Mouse (Mus musculus): ENCODE results near the gene Cap2. TPM values are rescaled to one million over a fixed set of nuclear protein-coding genes. Genes with fewer than 3 reads are reported as not detected.
A peak's percentile ranks its signal among the peaks of the same experiment; 100 is the strongest.

Gene Cap2
- polyA plus RNA-seq, 1 experiment from 2014 or later = 5.7 TPM

- Histone ChIP-seq H3K9ac (replicated peaks; ENCODE audit: low read depth, low read length) (no peak overlapping the region), H3K4me1 (ENCODE audit: control insufficient read depth, insufficient read depth, low read length) (no peaks in the 10 kb centered on the region), H3K9me3 (ENCODE audit: control insufficient read depth, low read length) (no peaks in the 10 kb centered on the region), H3K27ac (ENCODE audit: low read depth, low read length) (no peak overlapping the region), H3K36me3 (ENCODE audit: control insufficient read depth, insufficient read depth, low read length) (no peaks in the 10 kb centered on the region), H3K4me3 (ENCODE audit: low read depth, low read length) (no peak overlapping the region), H3K4me2 (ENCODE audit: low read depth, low read length) (no peak overlapping the region), H3K27me3 (ENCODE audit: control insufficient read depth, insufficient read depth, low read length) (no peaks in the 10 kb centered on the region)
- ATAC-seq (ENCODE audit: low read depth) = no peak
- WGBS = 91% methylated on average over 8 of the region's 8 CpGs
Observed at GRCm38 (mm10) chr13:46530546-46530945, 28.9 kb downstream of the Cap2 start.

GRCm38 (mm10) chr13:46531676-46532075 lies 30.0 kb downstream of the Cap2 start:
- H3K27me3 ChIP-seq (ENCODE audit: control insufficient read depth, insufficient read depth, low read length) = no peaks in the 10 kb centered on the region
- no peaks in the 10 kb centered on the region for H3K9me3 ChIP-seq (ENCODE audit: control insufficient read depth, low read length)
- no peak for ATAC-seq (ENCODE audit: low read depth)
- 87% methylated on average over 3 of the region's 3 CpGs for WGBS
- no peak overlapping the region for H3K4me3 ChIP-seq (ENCODE audit: low read depth, low read length)
- no peak overlapping the region for H3K9ac ChIP-seq (replicated peaks; ENCODE audit: low read depth, low read length)
- no peak overlapping the region for H3K27ac ChIP-seq (ENCODE audit: low read depth, low read length)
- no peak overlapping the region for H3K4me2 ChIP-seq (ENCODE audit: low read depth, low read length)
- no peaks in the 10 kb centered on the region for H3K36me3 ChIP-seq (ENCODE audit: control insufficient read depth, insufficient read depth, low read length)
- H3K4me1 ChIP-seq (ENCODE audit: control insufficient read depth, insufficient read depth, low read length) = no peaks in the 10 kb centered on the region

GRCm38 (mm10) chr13:46532276-46532675 lies 30.6 kb downstream of the Cap2 start:
- no peak overlapping the region for H3K27ac ChIP-seq (ENCODE audit: low read depth, low read length)
- no peaks in the 10 kb centered on the region for H3K9me3 ChIP-seq (ENCODE audit: control insufficient read depth, low read length)
- no peak overlapping the region for H3K4me3 ChIP-seq (ENCODE audit: low read depth, low read length)
- 95% methylated on average over 7 of the region's 7 CpGs for WGBS
- ATAC-seq (ENCODE audit: low read depth) = no peak
- no peaks in the 10 kb centered on the region for H3K36me3 ChIP-seq (ENCODE audit: control insufficient read depth, insufficient read depth, low read length)
- no peak overlapping the region for H3K9ac ChIP-seq (replicated peaks; ENCODE audit: low read depth, low read length)
- no peaks in the 10 kb centered on the region for H3K27me3 ChIP-seq (ENCODE audit: control insufficient read depth, insufficient read depth, low read length)
- H3K4me1 ChIP-seq (ENCODE audit: control insufficient read depth, insufficient read depth, low read length) = no peaks in the 10 kb centered on the region
- no peak overlapping the region for H3K4me2 ChIP-seq (ENCODE audit: low read depth, low read length)

GRCm38 (mm10) chr13:46533342-46534129 lies 31.9 kb downstream of the Cap2 start:
- Histone ChIP-seq H3K4me3 (ENCODE audit: low read depth, low read length) (no peak overlapping the region), H3K9me3 (ENCODE audit: control insufficient read depth, low read length) (no peaks in the 10 kb centered on the region), H3K4me2 (ENCODE audit: low read depth, low read length) (peak overlapping the region; percentile 30; the same call in 1 of the 2 replicates), H3K27ac (ENCODE audit: low read depth, low read length) (no peak overlapping the region), H3K9ac (replicated peaks; ENCODE audit: low read depth, low read length) (no peak overlapping the region), H3K27me3 (ENCODE audit: control insufficient read depth, insufficient read depth, low read length) (no peaks in the 10 kb centered on the region), H3K4me1 (ENCODE audit: control insufficient read depth, insufficient read depth, low read length) (no peaks in the 10 kb centered on the region), H3K36me3 (ENCODE audit: control insufficient read depth, insufficient read depth, low read length) (no peaks in the 10 kb centered on the region)
- 47% methylated on average over 10 of the region's 10 CpGs for WGBS
- ATAC-seq (ENCODE audit: low read depth) = no peak

GRCm38 (mm10) chr13:46534171-46534968 lies 32.7 kb downstream of the Cap2 start:
- H3K27me3 ChIP-seq (ENCODE audit: control insufficient read depth, insufficient read depth, low read length) = no peaks in the 10 kb centered on the region
- H3K36me3 ChIP-seq (ENCODE audit: control insufficient read depth, insufficient read depth, low read length) = no peaks in the 10 kb centered on the region
- H3K4me1 ChIP-seq (ENCODE audit: control insufficient read depth, insufficient read depth, low read length) = no peaks in the 10 kb centered on the region
- no peaks in the 10 kb centered on the region for H3K9me3 ChIP-seq (ENCODE audit: control insufficient read depth, low read length)
- 0 out of 2 replicates have a peak overlapping the region, but pooled peaks have one; percentile 28 for H3K27ac ChIP-seq (ENCODE audit: low read depth, low read length)
- H3K4me3 ChIP-seq (ENCODE audit: low read depth, low read length) = no peak overlapping the region
- peak; percentile 70; the same call in 1 of the 2 replicates for ATAC-seq (ENCODE audit: low read depth)
- H3K9ac ChIP-seq (replicated peaks; ENCODE audit: low read depth, low read length) = no peak overlapping the region
- H3K4me2 ChIP-seq (ENCODE audit: low read depth, low read length) = peak overlapping the region; percentile 30; the same call in 1 of the 2 replicates
- 7% methylated on average over 11 of the region's 11 CpGs for WGBS

- no peaks in the 10 kb centered on the region for H3K36me3 ChIP-seq (ENCODE audit: control insufficient read depth, insufficient read depth, low read length)
- H3K4me3 ChIP-seq (ENCODE audit: low read depth, low read length) = no peak overlapping the region
- no peaks in the 10 kb centered on the region for H3K4me1 ChIP-seq (ENCODE audit: control insufficient read depth, insufficient read depth, low read length)
- H3K9ac ChIP-seq (replicated peaks; ENCODE audit: low read depth, low read length) = no peak overlapping the region
- H3K9me3 ChIP-seq (ENCODE audit: control insufficient read depth, low read length) = no peaks in the 10 kb centered on the region
- WGBS = 75% methylated on average over 5 of the region's 5 CpGs
- no peak overlapping the region for H3K4me2 ChIP-seq (ENCODE audit: low read depth, low read length)
- 0 out of 2 replicates have a peak overlapping the region, but pooled peaks have one; percentile 28 for H3K27ac ChIP-seq (ENCODE audit: low read depth, low read length)
- no peak for ATAC-seq (ENCODE audit: low read depth)
- no peaks in the 10 kb centered on the region for H3K27me3 ChIP-seq (ENCODE audit: control insufficient read depth, insufficient read depth, low read length)
Observed at GRCm38 (mm10) chr13:46534969-46535785, 33.5 kb downstream of the Cap2 start.

- Histone ChIP-seq H3K4me1 (ENCODE audit: control insufficient read depth, insufficient read depth, low read length) (peaks cover 4% of the 10 kb centered on the region; the same call in 1 of the 2 replicates), H3K4me2 (ENCODE audit: low read depth, low read length) (no peak overlapping the region), H3K4me3 (ENCODE audit: low read depth, low read length) (no peak overlapping the region), H3K36me3 (ENCODE audit: control insufficient read depth, insufficient read depth, low read length) (no peaks in the 10 kb centered on the region), H3K9ac (replicated peaks; ENCODE audit: low read depth, low read length) (no peak overlapping the region), H3K27me3 (ENCODE audit: control insufficient read depth, insufficient read depth, low read length) (no peaks in the 10 kb centered on the region), H3K9me3 (ENCODE audit: control insufficient read depth, low read length) (no peaks in the 10 kb centered on the region), H3K27ac (ENCODE audit: low read depth, low read length) (no peak overlapping the region)
- WGBS = 88% methylated on average over 7 of the region's 7 CpGs
- ATAC-seq (ENCODE audit: low read depth) = no peak
Observed at GRCm38 (mm10) chr13:46539284-46539683, 37.6 kb downstream of the Cap2 start.

- no peak overlapping the region for H3K4me2 ChIP-seq (ENCODE audit: low read depth, low read length)
- H3K36me3 ChIP-seq (ENCODE audit: control insufficient read depth, insufficient read depth, low read length) = no peaks in the 10 kb centered on the region
- no peaks in the 10 kb centered on the region for H3K27me3 ChIP-seq (ENCODE audit: control insufficient read depth, insufficient read depth, low read length)
- H3K9ac ChIP-seq (replicated peaks; ENCODE audit: low read depth, low read length) = no peak overlapping the region
- no peak overlapping the region for H3K27ac ChIP-seq (ENCODE audit: low read depth, low read length)
- WGBS = 44% methylated on average over 5 of the region's 5 CpGs
- H3K4me3 ChIP-seq (ENCODE audit: low read depth, low read length) = no peak overlapping the region
- H3K9me3 ChIP-seq (ENCODE audit: control insufficient read depth, low read length) = no peaks in the 10 kb centered on the region
- ATAC-seq (ENCODE audit: low read depth) = no peak
- peaks cover 12% of the 10 kb centered on the region; the same call in 1 of the 2 replicates for H3K4me1 ChIP-seq (ENCODE audit: control insufficient read depth, insufficient read depth, low read length)
Observed at GRCm38 (mm10) chr13:46540943-46541342, 39.3 kb downstream of the Cap2 start.

Data from neural tube, embryonic 14.5 days (tissue).